Mouse (Mus musculus): ENCODE results near the gene 1700109H08Rik. TPM values are rescaled to one million over a fixed set of nuclear protein-coding genes. Genes with fewer than 3 reads are reported as not detected.

The 1700109H08Rik gene
- total and polyA plus RNA-seq, 3 experiments: 1.1 to 5.9 (median 1.4) TPM

DNA sequence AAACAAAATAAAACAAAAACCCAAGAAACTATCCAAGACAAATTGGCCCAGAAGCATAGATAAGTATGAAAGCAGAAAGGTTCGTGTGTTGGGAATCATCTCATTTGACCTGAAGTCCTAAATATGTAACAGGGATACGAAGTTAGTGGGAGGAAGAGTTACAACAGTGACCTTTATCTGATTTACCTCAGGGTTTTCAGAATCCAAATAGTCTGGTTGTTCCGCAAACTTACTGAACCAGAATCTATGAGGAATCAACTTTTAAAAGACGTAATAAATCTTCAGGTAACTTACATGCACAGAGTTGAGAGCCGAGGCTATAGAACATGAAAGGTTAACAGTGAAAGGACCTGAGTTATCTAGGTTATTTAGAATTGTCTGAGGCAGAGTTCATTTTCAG lies 27.4 kb downstream of the 1700109H08Rik start:
- no peaks in the 10 kb centered on the region for H3K9me3 ChIP-seq (replicated peaks; ENCODE audit: low read length)
- no peak overlapping the region for H3K4me3 ChIP-seq (replicated peaks in 1 of 3; ENCODE audit: low read depth in 2 of 3, low read length in 2 of 3, poor library complexity in 1 of 3)
- H3K27me3 ChIP-seq (replicated peaks): no peaks in the 10 kb centered on the region
- no peak overlapping the region for H3K27ac ChIP-seq (ENCODE audit: insufficient read depth, low read depth)
- TF ChIP-seq IRF4 (IDR thresholded peaks at IDR 0.05; ENCODE audit: low read depth, low read length) (no peak), USF2 (conservative IDR thresholded peaks at IDR 0.05; ENCODE audit: low read depth, low read length) (no peak)
- H3K4me1 ChIP-seq (ENCODE audit: control insufficient read depth in 1 of 2, insufficient read depth in 2 of 2): peaks cover 0 to 18% of the 10 kb centered on the region in 2 experiments; a peak in 2 of 4 replicates
- no peak for DNase-seq (ENCODE audit: extremely low read depth)
- H3K36me3 ChIP-seq (replicated peaks in 1 of 2; ENCODE audit: control insufficient read depth in 1 of 2, insufficient read depth in 1 of 2, low read length in 1 of 2): peaks cover 0 to 17% of the 10 kb centered on the region in 2 experiments
- dilution Hi-C loops (cut with MboI; ENCODE audit: extremely low pct_ligation_motif_present, extremely low pct_unique_long_range_greater_than_20kb, low sequenced_read_pairs): no loop called here
- in situ Hi-C loops (cut with MboI; ENCODE audit: low pct_ligation_motif_present, low pct_unique_long_range_greater_than_20kb, low sequenced_read_pairs): no loop called here
- no peak overlapping the region for H3K4me2 ChIP-seq (ENCODE audit: insufficient read depth, low read depth, poor library complexity, severe bottlenecking)
- H3K9ac ChIP-seq (ENCODE audit: insufficient read depth, low read depth): no peak overlapping the region
- H3K79me2 ChIP-seq (replicated peaks; ENCODE audit: control insufficient read depth, extremely low read depth, insufficient read depth, poor library complexity, severe bottlenecking): peaks cover 17% of the 10 kb centered on the region

DNA sequence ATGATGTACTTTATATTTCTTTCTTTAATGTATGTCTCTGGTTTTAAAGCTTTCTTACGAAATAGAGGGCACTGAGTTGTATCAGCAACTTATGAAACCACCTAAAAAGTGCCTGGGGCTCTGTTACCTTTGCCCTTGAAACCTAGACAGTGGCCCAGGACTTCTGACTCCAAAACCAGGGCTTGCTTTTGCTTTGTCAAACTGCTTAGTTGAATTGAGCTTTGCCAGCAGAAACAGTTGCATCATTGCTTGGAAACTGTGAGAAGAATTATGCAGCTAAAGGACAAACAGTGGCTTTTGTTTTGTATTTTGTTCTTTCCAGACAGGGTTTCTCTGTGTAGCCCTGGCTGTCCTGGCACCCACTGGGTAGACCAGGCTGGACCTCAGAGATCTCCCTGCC lies 28.9 kb downstream of the 1700109H08Rik start:
- in situ Hi-C loops (cut with MboI; ENCODE audit: low pct_ligation_motif_present, low pct_unique_long_range_greater_than_20kb, low sequenced_read_pairs): no loop called here
- no peak overlapping the region for H3K4me2 ChIP-seq (ENCODE audit: insufficient read depth, low read depth, poor library complexity, severe bottlenecking)
- no peaks in the 10 kb centered on the region for H3K9me3 ChIP-seq (replicated peaks; ENCODE audit: low read length)
- dilution Hi-C loops (cut with MboI; ENCODE audit: extremely low pct_ligation_motif_present, extremely low pct_unique_long_range_greater_than_20kb, low sequenced_read_pairs): no loop called here
- H3K79me2 ChIP-seq (replicated peaks; ENCODE audit: control insufficient read depth, extremely low read depth, insufficient read depth, poor library complexity, severe bottlenecking): peaks cover 3% of the 10 kb centered on the region
- H3K36me3 ChIP-seq (replicated peaks in 1 of 2; ENCODE audit: control insufficient read depth in 1 of 2, insufficient read depth in 1 of 2, low read length in 1 of 2): peaks cover 1 to 23% of the 10 kb centered on the region in 2 experiments
- DNase-seq (ENCODE audit: extremely low read depth): no peak
- H3K9ac ChIP-seq (ENCODE audit: insufficient read depth, low read depth): no peak overlapping the region
- TF ChIP-seq POLR2AphosphoS2 (IDR thresholded peaks at IDR 0.05; ENCODE audit: low read depth, low read length) (no peak), IRF4 (IDR thresholded peaks at IDR 0.05; ENCODE audit: low read depth, low read length) (no peak), CHD2 (IDR thresholded peaks at IDR 0.05; ENCODE audit: low read length) (no peak), JUN (IDR thresholded peaks at IDR 0.05; ENCODE audit: insufficient read depth, low read depth, low read length) (no peak), SIN3A (IDR thresholded peaks at IDR 0.05; ENCODE audit: low read length) (no peak), CHD1 (IDR thresholded peaks at IDR 0.05; ENCODE audit: low read depth, low read length) (no peak)
- H3K27ac ChIP-seq (ENCODE audit: insufficient read depth, low read depth): no peak overlapping the region
- H3K4me1 ChIP-seq (ENCODE audit: control insufficient read depth in 1 of 2, insufficient read depth in 2 of 2): peaks cover 0 to 8% of the 10 kb centered on the region in 2 experiments; a peak in 2 of 4 replicates
- H3K4me3 ChIP-seq (replicated peaks in 1 of 3; ENCODE audit: low read depth in 2 of 3, low read length in 2 of 3, poor library complexity in 1 of 3): no peak overlapping the region
- no peaks in the 10 kb centered on the region for H3K27me3 ChIP-seq (replicated peaks)

DNA sequence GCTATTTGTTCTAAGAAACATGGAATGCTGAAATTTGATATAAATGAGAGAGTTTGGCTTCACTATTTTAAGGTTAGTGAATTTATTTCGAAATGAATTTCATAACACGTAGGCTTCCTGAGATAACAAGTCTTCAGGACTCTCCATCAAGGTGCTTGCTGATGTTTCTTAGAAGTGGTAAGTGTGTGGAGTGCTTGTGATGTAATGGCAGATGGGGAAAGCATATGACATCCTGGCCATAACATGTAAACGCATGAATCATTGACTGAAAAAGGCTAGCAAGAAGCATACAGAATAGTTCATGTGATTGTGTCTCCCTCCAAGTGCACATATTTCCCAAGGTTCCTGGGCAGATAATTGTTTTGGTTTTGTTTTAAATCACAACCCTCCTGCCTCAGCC lies 29.4 kb downstream of the 1700109H08Rik start:
- no peaks in the 10 kb centered on the region for H3K9me3 ChIP-seq (replicated peaks; ENCODE audit: low read length)
- peaks cover 0 to 7% of the 10 kb centered on the region in 2 experiments; a peak in 2 of 4 replicates for H3K4me1 ChIP-seq (ENCODE audit: control insufficient read depth in 1 of 2, insufficient read depth in 2 of 2)
- no peak overlapping the region for H3K4me3 ChIP-seq (replicated peaks in 1 of 3; ENCODE audit: low read depth in 2 of 3, low read length in 2 of 3, poor library complexity in 1 of 3)
- no peak overlapping the region for H3K9ac ChIP-seq (ENCODE audit: insufficient read depth, low read depth)
- H3K4me2 ChIP-seq (ENCODE audit: insufficient read depth, low read depth, poor library complexity, severe bottlenecking): no peak overlapping the region
- in situ Hi-C loops (cut with MboI; ENCODE audit: low pct_ligation_motif_present, low pct_unique_long_range_greater_than_20kb, low sequenced_read_pairs): no loop called here
- no peaks in the 10 kb centered on the region for H3K79me2 ChIP-seq (replicated peaks; ENCODE audit: control insufficient read depth, extremely low read depth, insufficient read depth, poor library complexity, severe bottlenecking)
- DNase-seq (ENCODE audit: extremely low read depth): no peak
- TF ChIP-seq PAX5 (IDR thresholded peaks at IDR 0.05; ENCODE audit: low read length): no peak
- no peak for TF ChIP-seq IRF4 (IDR thresholded peaks at IDR 0.05; ENCODE audit: low read depth, low read length)
- H3K27ac ChIP-seq (ENCODE audit: insufficient read depth, low read depth): no peak overlapping the region
- no peaks in the 10 kb centered on the region for H3K27me3 ChIP-seq (replicated peaks)
- H3K36me3 ChIP-seq (replicated peaks in 1 of 2; ENCODE audit: control insufficient read depth in 1 of 2, insufficient read depth in 1 of 2, low read length in 1 of 2): peaks cover 6 to 28% of the 10 kb centered on the region in 2 experiments
- dilution Hi-C loops (cut with MboI; ENCODE audit: extremely low pct_ligation_motif_present, extremely low pct_unique_long_range_greater_than_20kb, low sequenced_read_pairs): no loop called here
